Mouse (Mus musculus): Measurements from ENCODE around the gene Zc3h4. TPM values are rescaled to one million over a fixed set of nuclear protein-coding genes. Genes with fewer than 3 reads are reported as not detected.

Zc3h4 gene
- total RNA-seq, 4 experiments from 2014 or later, result 22.6 to 32.9 (median 28.8) TPM

DNA sequence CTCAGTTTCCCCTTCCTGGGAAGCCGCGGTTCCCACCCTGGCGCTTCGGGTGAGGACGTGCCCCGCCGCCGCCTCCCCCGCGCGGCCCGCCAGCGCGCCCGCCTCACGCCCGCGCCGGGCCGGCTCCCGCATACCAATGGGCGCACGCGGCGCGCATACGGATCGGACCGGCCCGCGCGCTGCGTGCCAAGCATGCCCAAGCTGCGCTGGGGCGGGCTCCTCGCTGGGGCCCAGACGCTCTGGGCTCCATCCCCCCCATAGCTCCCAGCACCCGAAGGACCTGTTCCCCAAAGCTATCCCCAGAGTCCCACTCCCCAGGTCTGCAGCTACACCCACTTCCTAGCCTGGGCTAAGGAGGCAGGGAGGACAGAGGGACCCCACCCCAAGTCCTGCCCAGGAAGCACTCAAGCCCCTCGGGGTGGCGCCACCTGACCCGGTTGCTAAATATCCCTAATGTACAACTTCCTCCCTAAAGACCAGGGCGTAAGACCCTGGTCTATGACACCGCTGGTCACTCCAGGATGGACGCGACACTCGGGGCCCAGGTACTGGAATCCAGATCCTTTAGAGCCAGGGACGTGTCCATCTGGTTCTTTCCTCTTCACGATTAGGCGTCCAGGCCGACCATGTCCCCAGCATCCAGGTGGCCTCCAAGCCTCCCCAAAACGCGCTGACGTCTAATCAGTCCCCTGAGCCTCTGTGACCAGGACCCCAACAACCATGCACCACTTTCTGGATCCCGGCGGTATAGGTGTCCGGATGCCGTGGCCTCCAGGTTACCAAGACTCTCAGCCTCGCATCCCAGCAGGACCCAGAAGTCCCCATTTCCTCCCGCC lies 75.3 kb downstream of the Zc3h4 start:
- DNase-seq (ENCODE audit: low spot score), result no peak

DNA sequence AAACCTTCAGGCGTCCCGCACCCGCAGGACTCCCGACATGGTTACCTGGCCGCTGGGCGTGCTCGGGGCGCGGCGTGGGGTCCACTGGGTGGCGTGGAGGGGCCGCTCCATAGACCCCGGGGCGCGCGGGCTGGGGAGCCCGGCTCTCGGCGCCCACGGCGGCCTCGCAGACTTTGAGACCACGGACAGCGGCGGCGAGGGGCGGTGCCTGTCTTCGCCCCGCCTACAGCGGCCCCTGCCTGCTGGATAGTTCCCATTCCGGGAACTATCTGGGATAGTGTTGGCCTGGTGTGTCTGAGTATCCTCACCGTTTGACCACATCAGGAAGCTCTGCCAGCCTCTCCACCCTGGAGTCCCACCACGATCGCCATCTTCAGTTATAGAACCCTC lies 75.9 kb downstream of the Zc3h4 start:
- DNase-seq (ENCODE audit: low spot score), result no peak

DNA sequence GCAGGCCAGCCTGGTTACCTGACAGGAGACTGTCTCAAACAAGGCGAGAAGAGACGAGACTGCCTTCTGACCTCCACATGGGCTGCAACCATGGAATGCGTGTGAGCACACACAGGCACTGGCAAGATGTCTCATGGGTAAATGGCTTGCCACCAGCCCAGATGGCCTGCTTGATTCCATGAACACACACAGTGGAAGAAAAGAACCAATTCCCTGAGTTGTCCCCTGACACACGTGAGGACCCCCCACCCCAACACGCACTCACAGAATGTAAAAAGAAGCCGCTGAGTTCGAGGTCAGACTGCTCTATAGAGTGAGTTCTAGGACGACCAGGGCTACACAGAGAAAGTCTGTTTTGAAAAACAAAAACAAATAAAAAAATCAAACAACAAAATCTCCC lies 76.9 kb downstream of the Zc3h4 start, which contains the start of gene Npas1:
TSS of gene Npas1 (minus strand) at position 101 of the 400 bp plus-strand sequence.
- DNase-seq (ENCODE audit: low spot score), result no peak

Other genes with a start within 250 kb of the Zc3h4 start
- 1 to 10 TPM; 4.7 to 6.1 (median 5.2) TPM for gene Meis3, start 225.8 kb upstream of the Zc3h4 start, total RNA-seq (2022)
- gene Dhx34, start 178.9 kb upstream of the Zc3h4 start, total RNA-seq (2022), result 1 to 10 TPM; 6.6 to 9.5 (median 8.0) TPM
- 1 to 10 TPM; 1.0 to 1.4 (median 1.2) TPM for gene C5ar2, start 156.8 kb upstream of the Zc3h4 start, total RNA-seq (2022)
- 1 to 10 TPM; 4.1 to 5.5 (median 5.1) TPM for gene C5ar1, start 141.4 kb upstream of the Zc3h4 start, total RNA-seq (2022)
- gene Inafm1, start 127.3 kb upstream of the Zc3h4 start, total RNA-seq (2022), result 10 to 100 TPM; 12.3 to 18.1 (median 14.4) TPM
- gene Ccdc9, start 114.1 kb upstream of the Zc3h4 start, total RNA-seq (2022), result 10 to 100 TPM; 33.2 to 48.1 (median 38.1) TPM
- gene Bbc3, start 92.5 kb upstream of the Zc3h4 start, total RNA-seq (2022), result 1 to 10 TPM; 2.8 to 5.1 (median 4.4) TPM
- gene Sae1, start 13.1 kb upstream of the Zc3h4 start, total RNA-seq (2022), result 10 to 100 TPM; 31.6 to 38.8 (median 36.1) TPM
- 10 to 100 TPM; 79.6 to 97.6 (median 89.8) TPM for gene Tmem160, start 51.9 kb downstream of the Zc3h4 start, total RNA-seq (2022)
- gene Npas1, start 76.8 kb downstream of the Zc3h4 start, total RNA-seq (2022), result not detected
- gene Arhgap35, start 214.1 kb downstream of the Zc3h4 start, total RNA-seq (2022), result 10 to 100 TPM; 30.2 to 38.1 (median 35.6) TPM